Mouse (Mus musculus) liver, adult 2 months (tissue): Measurements from ENCODE around the gene Txndc11. TPM values are rescaled to one million over a fixed set of nuclear protein-coding genes. Genes with fewer than 3 reads are reported as not detected.
A peak's percentile ranks its signal among the peaks of the same experiment; 100 is the strongest.

ENCODE experiments used
- DNase-seq: peaks from one replicate; pipeline ENCODE4 v3.0.0-alpha.2; 2011; ENCODE audit warnings: low read depth, low spot score; ENCODE audit errors: extremely low read depth
- H3K27ac ChIP-seq: fragments of 200-500 bp; replicated peaks from 2 replicates; pipeline ENCODE4 v1.5.1; 2012; ENCODE audit warnings: low read depth, mild to moderate bottlenecking, control low read depth, inconsistent platforms, low read length; ENCODE audit not compliant: insufficient read depth
- H3K27me3 ChIP-seq: fragments of 200-500 bp; 2 replicates; pipeline ENCODE4 v1.6.1; 2012; ENCODE audit warnings: mild to moderate bottlenecking, moderate library complexity, low read length, inconsistent platforms; ENCODE audit not compliant: control insufficient read depth, insufficient read depth
- H3K36me3 ChIP-seq: fragments of 200-500 bp; 2 replicates; pipeline ENCODE4 v1.6.1; 2012; ENCODE audit warnings: low read length, inconsistent platforms; ENCODE audit not compliant: control insufficient read depth, insufficient read depth
- H3K4me1 ChIP-seq: fragments of 200-500 bp; 2 replicates; pipeline ENCODE4 v1.6.1; 2011; ENCODE audit warnings: low read length; ENCODE audit not compliant: control insufficient read depth, insufficient read depth
- H3K4me3 ChIP-seq: fragments of 200-500 bp; 2 replicates; pipeline ENCODE4 v1.5.1; 2011; ENCODE audit warnings: low read depth, mild to moderate bottlenecking, control low read depth, low read length, moderate library complexity; ENCODE audit not compliant: insufficient read depth
- H3K79me2 ChIP-seq: fragments of 200-500 bp; 2 replicates; pipeline ENCODE4 v1.6.1; 2012; ENCODE audit warnings: inconsistent platforms, mild to moderate bottlenecking, low read length, moderate library complexity; ENCODE audit not compliant: control insufficient read depth, insufficient read depth
- H3K9ac ChIP-seq: fragments of 200-500 bp; 2 replicates; pipeline ENCODE4 v1.6.1; 2012; ENCODE audit warnings: low read depth, mild to moderate bottlenecking, control low read depth, inconsistent platforms, low read length
- CTCF ChIP-seq: fragments of 200-500 bp; IDR thresholded peaks from 2 replicates; pipeline ENCODE4 v1.5.1; 2011; ENCODE audit warnings: low read depth, low read length, control low read depth
- POLR2A ChIP-seq: fragments of 200-500 bp; IDR thresholded peaks from 2 replicates; pipeline ENCODE4 v1.6.1; 2011; ENCODE audit warnings: low read length, control low read depth; ENCODE audit not compliant: insufficient read depth; ENCODE audit errors: extremely low read depth
- WGBS: fragments of 180-500 bp; shearing (Covaris S2); methylation state at CpG from one replicate; pipeline ENCODE4 v1.1.7; 2018; 5-methylcytosine and 5-hydroxymethylcytosine counted together
- polyA plus RNA-seq: library from polyadenylated mRNA; depleted of rRNA; stranded (reverse); fragments of >200 nt; gene quantifications from 2 replicates; pipeline ENCODE4 v1.2.3, GENCODE M21; 2012
- total RNA-seq: library from RNA; depleted of rRNA; stranded (reverse); fragments of >200 nt; gene quantifications from 2 replicates; pipeline ENCODE4 v1.2.3, GENCODE M21; 2014

Gene Txndc11
- total and polyA plus RNA-seq, 2 experiments: 12.4 to 26.5 TPM

DNA sequence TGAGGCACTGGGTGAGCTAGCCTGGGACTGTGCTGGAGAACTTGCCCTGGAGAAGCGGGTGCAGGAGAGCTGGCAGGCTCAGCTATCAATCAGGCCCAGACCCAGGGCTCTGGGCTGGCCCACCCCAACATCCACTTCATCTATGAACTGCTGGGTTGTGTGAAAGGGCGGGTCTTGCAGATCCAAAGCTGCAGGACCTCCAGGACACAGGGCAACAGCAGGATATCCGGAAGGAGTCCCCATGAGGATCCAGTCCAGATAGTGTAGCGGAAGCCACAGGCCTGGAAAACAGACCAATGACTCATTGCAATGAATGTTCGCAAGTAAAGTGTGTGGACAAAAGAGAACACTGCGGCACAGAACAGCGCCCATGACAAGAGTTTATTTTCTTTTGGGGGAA is 88.0 kb downstream of the Txndc11 start:
- H3K4me3 ChIP-seq: no peak overlapping the region
- no peak overlapping the region for H3K27ac ChIP-seq

DNA sequence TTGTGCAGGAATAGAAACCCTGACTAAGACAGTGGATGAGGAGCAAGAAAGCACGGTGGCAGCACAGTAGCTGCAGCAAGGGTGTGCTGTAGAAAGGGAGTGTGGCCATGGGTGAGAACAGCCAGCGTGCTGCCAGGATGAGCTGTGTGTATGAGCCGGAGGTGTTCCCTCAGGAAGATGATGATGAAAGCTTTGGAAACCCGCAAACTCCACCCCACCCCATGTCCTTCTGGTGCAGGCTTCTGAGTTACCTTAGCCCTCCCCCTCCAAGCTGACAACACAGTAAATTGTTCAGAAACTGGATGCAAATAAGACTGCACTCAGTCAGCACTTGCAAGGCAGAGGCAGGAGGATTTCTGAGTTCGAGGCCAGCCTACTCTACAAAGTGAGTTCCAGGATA is 91.2 kb downstream of the Txndc11 start:
- Histone ChIP-seq H3K27me3 (no peaks in the 10 kb centered on the region), H3K9ac (no peak overlapping the region), H3K4me3 (no peak overlapping the region), H3K79me2 (no peaks in the 10 kb centered on the region), H3K27ac (no peak overlapping the region), H3K4me1 (no peaks in the 10 kb centered on the region; the same call in 1 of the 2 replicates), H3K36me3 (no peaks in the 10 kb centered on the region)
- TF ChIP-seq POLR2A: no peak
- no peak for TF ChIP-seq CTCF
- no peak for DNase-seq
- WGBS: 82% methylated on average over 5 of the region's 5 CpGs

More for the DNA sequence above, 88.0 kb downstream of the Txndc11 start:
- Histone ChIP-seq H3K9ac (no peak overlapping the region), H3K27me3 (no peaks in the 10 kb centered on the region), H3K79me2 (no peaks in the 10 kb centered on the region), H3K36me3 (no peaks in the 10 kb centered on the region), H3K4me1 (no peaks in the 10 kb centered on the region; the same call in 1 of the 2 replicates)
- TF ChIP-seq POLR2A: no peak
- TF ChIP-seq CTCF: no peak
- no peak for DNase-seq
- WGBS: 72% methylated on average over 7 of the region's 7 CpGs

DNA sequence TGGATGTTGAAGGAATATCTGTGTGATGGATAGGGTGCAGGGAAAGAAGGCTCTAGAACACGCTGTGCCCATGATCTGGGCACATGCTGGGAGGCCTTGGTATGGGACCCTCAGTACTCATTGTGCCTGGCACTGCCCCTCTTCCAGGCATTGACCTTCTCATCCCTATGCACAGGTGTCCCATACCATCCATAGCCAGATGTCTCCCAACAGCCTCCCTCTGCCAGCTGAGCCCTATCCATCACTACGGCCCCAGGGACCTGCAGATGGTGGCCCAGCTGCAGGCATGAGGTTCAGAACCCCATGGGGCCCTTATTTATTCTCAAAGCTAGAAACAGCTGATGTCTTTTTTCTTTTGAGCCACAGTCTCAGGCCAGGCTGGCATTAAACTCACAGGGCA is 93.8 kb downstream of the Txndc11 start:
- Histone ChIP-seq H3K27me3 (no peaks in the 10 kb centered on the region), H3K79me2 (no peaks in the 10 kb centered on the region), H3K4me3 (no peak overlapping the region), H3K36me3 (no peaks in the 10 kb centered on the region), H3K4me1 (no peaks in the 10 kb centered on the region; the same call in 1 of the 2 replicates), H3K9ac (no peak overlapping the region), H3K27ac (no peak overlapping the region)
- no peak for DNase-seq
- TF ChIP-seq CTCF (no peak), POLR2A (no peak)
- 92% methylated on average over 2 of the region's 2 CpGs for WGBS

DNA sequence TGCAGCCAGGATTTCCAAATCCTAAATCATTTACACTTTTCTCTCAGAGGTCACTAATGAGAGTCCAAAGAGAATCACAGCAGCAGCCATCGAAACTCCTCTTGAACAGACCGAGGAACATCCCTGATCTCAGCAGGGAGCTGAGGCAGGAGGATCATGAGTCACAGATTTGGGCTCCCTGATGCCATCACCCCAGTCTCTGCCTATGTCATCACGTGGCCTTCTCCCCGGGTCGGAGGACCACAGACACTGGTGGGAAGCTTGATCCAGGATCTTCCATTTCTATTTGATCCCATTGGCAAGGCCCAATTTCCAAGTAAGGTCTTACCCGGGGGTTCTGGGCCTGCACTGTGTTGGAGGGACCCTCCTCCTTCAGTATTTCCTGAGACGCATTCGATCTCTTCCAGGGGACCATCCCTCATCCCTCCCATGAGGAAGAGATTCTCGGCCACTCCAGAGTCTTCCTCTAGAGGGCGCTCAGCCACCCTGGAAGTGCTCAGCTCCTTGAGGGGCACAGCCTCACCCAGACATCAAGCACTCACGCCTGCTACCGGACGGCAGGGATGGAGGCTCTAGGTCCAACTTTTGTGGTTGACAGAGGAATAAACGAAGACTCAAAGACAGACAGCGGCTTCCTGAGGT is 98.5 kb downstream of the Txndc11 start:
- Histone ChIP-seq H3K4me3 (no peak overlapping the region), H3K27me3 (no peaks in the 10 kb centered on the region), H3K4me1 (no peaks in the 10 kb centered on the region), H3K79me2 (no peaks in the 10 kb centered on the region), H3K27ac (no peak overlapping the region), H3K9ac (no peak overlapping the region), H3K36me3 (no peaks in the 10 kb centered on the region)
- WGBS: 36% methylated on average over 15 of the region's 15 CpGs
- peak; percentile 95 for TF ChIP-seq CTCF
- no peak for TF ChIP-seq POLR2A
- DNase-seq: peak; percentile 18

DNA sequence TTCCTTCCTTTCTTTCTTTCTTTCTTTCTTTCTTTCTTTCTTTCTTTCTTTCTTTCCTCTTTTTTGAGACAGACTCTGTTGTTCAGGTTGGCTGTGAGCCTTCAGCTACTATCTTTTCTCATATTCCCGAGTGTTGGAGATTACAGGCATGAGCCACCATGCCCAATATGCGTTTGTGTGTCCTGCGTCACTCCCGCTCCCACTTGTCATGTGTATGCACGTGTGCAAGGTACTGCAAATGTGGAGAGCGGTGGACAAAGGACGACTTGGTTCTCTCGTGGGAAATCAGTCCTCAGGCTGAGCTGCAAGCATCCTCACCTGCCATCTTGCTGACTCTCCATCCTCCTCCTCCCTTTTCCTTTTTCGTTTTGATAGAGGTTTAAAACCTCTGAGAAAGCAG is 99.2 kb downstream of the Txndc11 start:
- Histone ChIP-seq H3K4me1 (no peaks in the 10 kb centered on the region), H3K4me3 (no peak overlapping the region), H3K36me3 (no peaks in the 10 kb centered on the region), H3K27me3 (no peaks in the 10 kb centered on the region), H3K79me2 (no peaks in the 10 kb centered on the region), H3K27ac (no peak overlapping the region), H3K9ac (no peak overlapping the region)
- no peak for DNase-seq
- 83% methylated on average over 9 of the region's 9 CpGs for whole genome bisulfite sequencing
- TF ChIP-seq POLR2A (no peak), CTCF (no peak)

DNA sequence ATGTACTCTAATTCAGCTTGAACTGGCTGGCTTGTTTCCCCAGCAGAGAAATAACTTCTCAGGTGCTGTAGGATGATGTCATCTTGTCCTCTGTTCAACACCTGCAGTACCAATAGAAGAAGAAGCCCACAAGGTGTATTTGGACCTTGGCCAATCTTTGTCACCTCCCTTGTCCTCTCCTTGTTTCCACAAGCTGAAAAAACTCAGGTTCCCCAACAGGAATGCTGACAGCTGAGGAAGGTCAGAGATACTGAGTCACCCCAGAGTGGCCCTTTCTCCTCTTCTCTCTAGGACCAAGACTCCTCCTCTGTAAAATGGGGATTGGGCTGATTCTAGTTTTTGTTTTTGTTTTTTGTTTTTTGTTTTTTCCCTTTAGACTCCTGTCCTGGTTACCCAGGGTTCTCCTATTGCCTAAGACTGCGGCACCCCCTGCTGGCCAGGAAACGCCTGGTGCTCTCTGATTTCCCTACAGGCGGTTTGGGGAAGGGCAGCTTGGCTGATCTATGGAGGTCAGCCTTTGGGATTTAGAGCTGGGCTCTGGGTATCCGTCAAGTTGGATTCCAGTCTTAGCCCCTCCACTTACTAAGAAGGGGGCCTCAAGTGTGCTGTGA is 100.2 kb downstream of the Txndc11 start:
- peak; percentile 63 for DNase-seq
- H3K9ac ChIP-seq: no peak overlapping the region
- H3K79me2 ChIP-seq: no peaks in the 10 kb centered on the region
- H3K27ac ChIP-seq: no peak overlapping the region
- no peaks in the 10 kb centered on the region for H3K4me1 ChIP-seq
- H3K27me3 ChIP-seq: no peaks in the 10 kb centered on the region
- no peaks in the 10 kb centered on the region for H3K36me3 ChIP-seq
- 0% methylated on average over 4 of the region's 4 CpGs for WGBS
- TF ChIP-seq CTCF: peak; percentile 100
- no peak for TF ChIP-seq POLR2A
- H3K4me3 ChIP-seq: no peak overlapping the region
